Mouse (Mus musculus): ENCODE measurements at regions not wholly inside any gene's neighbourhood (a gene's known extent, or its start where the extent isn't known, plus 50 kb on each side); places are given as distances from the start of the nearest gene placed in this dataset.

DNA sequence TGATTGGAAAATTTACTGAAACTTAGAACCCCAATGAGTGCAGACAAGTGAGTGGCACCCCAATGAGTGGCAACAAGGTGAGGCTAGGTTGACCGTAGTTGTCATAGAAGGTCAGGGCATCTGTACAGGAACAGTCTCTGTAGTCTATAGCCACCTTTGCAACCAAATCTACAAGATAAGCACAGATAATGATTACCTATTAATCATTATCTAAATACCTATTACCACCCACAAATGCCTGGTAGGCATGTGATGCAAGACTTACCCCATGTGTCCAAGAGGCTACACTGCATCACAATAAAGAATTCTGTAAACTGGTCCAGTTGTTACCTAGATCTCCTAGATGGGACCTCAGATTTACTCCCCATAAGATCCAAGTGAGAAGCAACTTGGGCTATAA lies 778.7 kb downstream of the Cntnap5b start:
- H3K4me1 ChIP-seq (replicated peaks; ENCODE audit: control insufficient read depth, insufficient read depth, low read length) = no peaks in the 10 kb centered on the region
- no peak overlapping the region for H3K4me2 ChIP-seq (replicated peaks; ENCODE audit: low read depth, low read length)
- no peak overlapping the region for H3K9ac ChIP-seq (ENCODE audit: low read depth, low read length)
- no peaks in the 10 kb centered on the region for H3K9me3 ChIP-seq (ENCODE audit: control insufficient read depth, low read length)
- DNase-seq (ENCODE audit: low spot score) = no peak
- H3K36me3 ChIP-seq (ENCODE audit: control insufficient read depth, insufficient read depth, low read length) = no peaks in the 10 kb centered on the region
- no peaks in the 10 kb centered on the region for H3K27me3 ChIP-seq (ENCODE audit: control insufficient read depth, insufficient read depth, low read length)
- no peak overlapping the region for H3K27ac ChIP-seq (ENCODE audit: low read depth, low read length)
- H3K4me3 ChIP-seq (ENCODE audit: low read depth, low read length) = no peak overlapping the region
- WGBS = 95% methylated on average over 1 of the region's 1 CpGs
- no peak for ATAC-seq (ENCODE audit: low FRiP score)

DNA sequence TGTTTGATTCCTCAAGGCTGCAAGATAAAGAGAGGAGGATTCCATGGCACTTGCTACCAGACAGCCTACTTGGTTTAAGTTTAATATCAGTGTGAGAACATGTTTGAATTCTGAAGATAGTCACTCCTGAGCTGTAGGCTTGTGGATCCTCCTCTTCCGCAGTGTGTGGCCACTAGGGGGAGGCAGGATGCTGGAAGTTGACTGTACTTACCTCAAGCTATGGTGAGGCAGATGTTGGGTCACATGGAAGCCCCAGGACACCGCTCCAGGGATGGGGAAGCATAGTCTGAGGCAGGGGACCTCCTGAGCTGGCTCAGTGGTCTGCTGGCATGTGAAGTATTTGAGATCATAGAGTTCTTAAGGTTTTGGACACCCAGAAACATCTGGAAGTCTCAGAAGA lies 784.4 kb downstream of the Cntnap5b start:
- no peak overlapping the region for H3K27ac ChIP-seq (ENCODE audit: low read depth, low read length)
- no peaks in the 10 kb centered on the region for H3K36me3 ChIP-seq (ENCODE audit: control insufficient read depth, insufficient read depth, low read length)
- ATAC-seq (ENCODE audit: low FRiP score) (peak; percentile 70), DNase-seq (ENCODE audit: low spot score) (peak; percentile 51)
- no peak overlapping the region for H3K4me3 ChIP-seq (ENCODE audit: low read depth, low read length)
- no peak overlapping the region for H3K4me2 ChIP-seq (replicated peaks; ENCODE audit: low read depth, low read length)
- no peaks in the 10 kb centered on the region for H3K9me3 ChIP-seq (ENCODE audit: control insufficient read depth, low read length)
- H3K9ac ChIP-seq (ENCODE audit: low read depth, low read length) = no peak overlapping the region
- no peaks in the 10 kb centered on the region for H3K27me3 ChIP-seq (ENCODE audit: control insufficient read depth, insufficient read depth, low read length)
- no peaks in the 10 kb centered on the region for H3K4me1 ChIP-seq (replicated peaks; ENCODE audit: control insufficient read depth, insufficient read depth, low read length)
- 36% methylated on average over 2 of the region's 2 CpGs for WGBS
